Mouse (Mus musculus) cerebellum, adult 11 months (tissue): ENCODE data around the gene Thbd.

Experiments used
- DNase-seq: peaks from one replicate; pipeline ENCODE4 v3.0.0; 2022

Gene Thbd

GRCm38 (mm10) chr2:148381076-148381475 lies 26.9 kb downstream of the Thbd start:
- no peak for DNase-seq

GRCm38 (mm10) chr2:148379899-148380413 lies 28.0 kb downstream of the Thbd start:
- no peak for DNase-seq

- no peak for DNase-seq
Measured at GRCm38 (mm10) chr2:148378817-148379342, 29.1 kb downstream of the Thbd start.

- DNase-seq = no peak
Measured at GRCm38 (mm10) chr2:148375326-148376150, 32.5 kb downstream of the Thbd start.

- DNase-seq = no peak
Measured at GRCm38 (mm10) chr2:148373602-148374071, 34.4 kb downstream of the Thbd start.

GRCm38 (mm10) chr2:148371743-148372630 lies 36.0 kb downstream of the Thbd start:
- DNase-seq = no peak

- DNase-seq = no peak
Measured at GRCm38 (mm10) chr2:148365227-148365626, 42.8 kb downstream of the Thbd start.

- no peak for DNase-seq
Measured at GRCm38 (mm10) chr2:148364536-148364935, 43.5 kb downstream of the Thbd start.

GRCm38 (mm10) chr2:148357145-148357544 lies 50.8 kb downstream of the Thbd start:
- DNase-seq = no peak
